Mouse (Mus musculus) cerebellum, postnatal 10 days (tissue): ENCODE results near the gene Sema3e.

Source experiments
- DNase-seq, 2 experiments: peaks; one replicate each; pipeline ENCODE4 v3.0.0; 2021; ENCODE audit warnings: mixed read lengths in 2 of 2

Sema3e gene

DNA sequence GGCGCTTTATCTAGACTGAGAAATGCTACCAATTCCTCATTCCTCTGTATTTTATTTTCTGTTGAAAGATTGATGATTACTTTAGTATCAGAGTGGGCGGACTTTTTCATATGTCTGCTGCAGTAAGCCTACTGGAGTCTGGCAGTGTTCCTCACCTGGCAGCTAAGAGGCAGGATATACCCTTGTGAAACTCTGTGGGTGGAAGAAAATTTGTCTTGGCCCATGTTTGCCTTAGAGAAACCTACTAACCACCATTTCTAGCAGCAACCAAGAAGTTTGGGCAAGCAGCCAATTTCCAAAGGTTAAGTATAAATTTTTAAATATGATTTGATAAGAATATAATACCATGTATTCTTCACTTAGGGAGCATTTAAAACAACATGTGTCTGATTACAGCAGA, 63.0 kb downstream of the Sema3e start:
- DNase-seq: peak; percentile 30 to 32

DNA sequence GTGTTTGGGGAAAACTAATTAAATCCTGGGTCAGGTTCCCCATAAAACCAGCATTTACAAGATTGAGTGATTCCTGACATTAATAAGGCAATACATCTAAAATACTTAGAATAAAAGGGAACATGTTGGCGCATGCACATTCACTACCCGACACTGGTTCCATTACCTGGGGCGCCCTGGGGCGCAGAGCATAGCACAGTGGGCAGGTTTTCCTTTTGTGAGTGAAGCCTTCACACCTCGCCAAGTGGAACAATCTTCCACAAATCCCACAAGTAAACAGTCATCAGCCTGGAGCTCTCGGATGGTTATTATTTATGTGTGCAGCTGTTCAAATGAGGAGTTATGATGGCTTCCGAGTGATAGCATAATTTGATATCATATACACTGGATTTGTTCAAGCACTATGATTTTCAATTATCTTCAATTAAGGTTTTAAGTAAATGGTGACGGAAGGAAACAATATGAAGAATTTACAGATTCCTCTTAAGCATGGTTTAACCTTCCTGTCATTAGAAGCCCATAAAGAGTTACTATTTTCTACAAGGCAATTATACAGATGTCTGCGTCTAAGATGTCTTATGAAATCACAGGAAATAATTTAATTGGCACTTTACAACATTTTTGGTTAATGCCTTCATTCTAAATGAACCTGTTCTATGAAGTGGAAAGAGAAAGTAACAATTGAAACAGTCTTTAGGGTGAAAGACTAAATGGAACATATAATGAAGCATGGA, 65.0 kb downstream of the Sema3e start:
- DNase-seq: no peak

DNA sequence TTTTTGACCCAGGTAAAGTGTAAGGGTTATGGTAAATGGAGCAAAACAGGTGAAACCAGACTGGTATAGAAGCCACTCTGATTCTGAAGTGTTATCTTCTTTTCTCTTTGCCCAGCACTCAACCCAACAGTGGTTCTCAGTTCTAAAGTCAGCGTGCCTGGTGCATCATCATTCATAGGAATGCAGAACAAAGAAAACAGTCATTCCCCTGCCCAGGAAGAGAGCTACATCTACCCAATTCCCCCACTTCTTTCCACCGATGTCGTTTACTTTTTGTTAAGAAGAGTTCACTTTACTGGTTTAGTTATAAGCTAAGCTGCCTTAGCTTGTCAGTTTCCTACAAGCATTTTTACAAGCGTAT, 65.5 kb downstream of the Sema3e start:
- DNase-seq: no peak

DNA sequence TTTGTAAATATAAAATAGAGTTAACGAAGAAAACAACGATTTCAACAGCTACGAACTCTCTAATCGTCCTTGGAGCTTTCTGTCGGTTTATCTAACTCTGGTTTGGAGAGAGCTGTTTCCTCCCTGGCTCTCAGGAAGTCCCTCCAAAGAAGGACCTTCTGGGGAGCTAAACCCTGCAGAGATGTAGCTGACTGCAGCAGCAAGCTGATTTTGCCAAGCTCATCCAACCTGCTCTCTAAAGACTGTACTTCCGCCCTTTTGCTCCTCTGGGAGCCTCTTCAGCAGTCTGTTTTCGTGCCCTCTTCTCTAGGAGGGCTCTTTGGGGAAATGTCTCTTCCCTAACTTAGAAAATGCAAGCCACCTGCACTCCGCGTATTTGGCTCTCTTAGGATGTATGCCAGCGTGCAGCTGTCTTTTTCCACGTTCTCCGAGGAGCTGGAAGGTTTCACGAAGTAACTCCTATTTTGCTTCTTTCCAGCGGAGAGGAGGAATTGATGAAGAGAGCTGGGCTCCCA, 67.2 kb downstream of the Sema3e start:
- DNase-seq: peak; percentile 9 to 22

DNA sequence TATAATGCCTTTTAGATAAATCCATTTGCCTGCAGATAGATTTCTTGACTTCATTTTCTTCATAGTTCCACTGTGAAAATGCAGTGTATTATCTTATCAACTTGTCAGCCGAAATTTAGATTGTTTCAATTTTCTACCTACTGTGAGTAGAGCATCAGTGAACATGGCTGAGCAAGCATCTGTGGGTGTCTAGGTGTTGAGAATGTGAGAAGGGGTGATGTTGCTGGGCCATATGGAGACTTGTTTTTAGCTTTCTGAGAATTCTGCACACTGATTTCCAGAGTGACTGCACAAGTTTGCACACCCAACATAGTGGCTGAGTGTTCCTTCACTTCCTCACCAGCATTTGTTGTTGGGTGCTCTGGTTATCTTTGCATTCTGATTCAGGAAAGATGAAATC, 71.1 kb downstream of the Sema3e start:
- DNase-seq: no peak

DNA sequence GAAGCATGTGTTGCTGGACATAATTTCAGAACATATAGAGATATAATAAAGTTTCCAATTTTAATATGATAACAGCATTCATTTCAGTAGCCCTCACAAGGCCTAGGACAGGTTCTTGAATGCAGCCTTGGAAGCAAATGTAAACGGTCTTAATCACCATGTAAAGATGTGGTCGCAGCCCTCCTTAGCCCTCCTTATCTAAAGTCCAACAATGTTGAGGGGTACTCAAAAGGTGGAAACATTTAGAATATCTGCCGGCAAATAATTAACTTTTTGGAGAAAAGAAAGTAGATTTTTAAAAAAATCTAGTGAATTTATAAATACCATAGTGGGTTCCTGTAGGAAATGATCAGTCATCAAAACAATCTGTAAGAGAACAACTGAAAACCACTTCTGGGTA, 73.6 kb downstream of the Sema3e start:
- no peak for DNase-seq

DNA sequence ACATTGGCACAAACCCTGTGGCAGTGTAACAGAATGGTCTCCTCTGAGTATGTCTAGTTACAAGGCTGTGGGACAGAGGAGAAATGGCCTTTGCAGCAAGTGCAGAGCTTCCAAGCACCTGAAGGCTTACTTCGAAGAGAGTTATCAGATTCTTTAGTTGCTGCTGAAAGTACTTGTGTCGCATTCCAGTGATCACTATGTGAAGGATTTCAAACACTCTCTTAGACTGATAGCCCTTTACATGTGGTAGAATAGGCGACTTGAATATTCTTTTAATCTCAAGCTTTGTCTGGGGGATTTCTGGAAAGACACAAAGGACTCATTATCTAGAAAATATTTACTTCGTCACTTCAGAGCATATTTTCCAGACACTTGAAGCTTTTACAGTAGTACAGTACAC, 82.3 kb downstream of the Sema3e start:
- DNase-seq: no peak

DNA sequence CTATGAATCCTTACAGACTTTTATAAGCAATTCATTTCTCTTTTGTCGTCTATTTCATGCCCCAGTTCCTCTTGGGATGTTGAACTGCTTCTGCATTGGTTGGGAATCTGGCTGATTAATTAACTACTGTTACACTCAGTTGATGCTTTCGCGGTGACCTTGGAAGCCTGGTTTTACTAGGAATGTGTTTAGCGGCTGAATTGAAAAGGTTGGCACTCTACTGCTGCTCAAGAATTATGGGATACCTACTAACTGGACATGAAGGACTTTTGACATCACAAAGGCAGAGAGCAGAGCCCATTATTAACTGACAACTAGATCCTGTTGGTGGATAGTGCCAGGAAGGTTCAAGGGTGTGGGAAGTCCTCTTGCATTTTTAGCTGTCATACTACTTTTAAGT, 83.9 kb downstream of the Sema3e start:
- no peak for DNase-seq

DNA sequence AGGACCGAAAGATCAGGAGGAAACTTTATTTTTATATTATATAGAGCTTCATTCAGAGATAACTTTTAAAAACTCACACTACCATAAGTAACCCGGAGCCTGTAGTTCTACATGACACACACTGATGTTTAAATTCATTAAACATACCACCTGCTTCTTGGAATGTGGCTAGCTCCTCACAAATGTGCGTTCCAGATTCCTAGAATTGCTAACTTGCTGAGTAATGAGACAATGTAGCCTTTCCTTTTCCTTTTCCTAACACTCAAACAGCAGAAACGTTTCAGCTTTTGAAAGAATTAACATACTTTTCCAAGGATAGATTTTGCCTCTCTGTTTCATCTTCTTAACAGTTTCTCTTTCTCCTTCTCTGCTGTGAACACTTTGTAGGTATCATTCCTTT, 86.3 kb downstream of the Sema3e start:
- DNase-seq: peak in 1 of 2 experiments; percentile 8

DNA sequence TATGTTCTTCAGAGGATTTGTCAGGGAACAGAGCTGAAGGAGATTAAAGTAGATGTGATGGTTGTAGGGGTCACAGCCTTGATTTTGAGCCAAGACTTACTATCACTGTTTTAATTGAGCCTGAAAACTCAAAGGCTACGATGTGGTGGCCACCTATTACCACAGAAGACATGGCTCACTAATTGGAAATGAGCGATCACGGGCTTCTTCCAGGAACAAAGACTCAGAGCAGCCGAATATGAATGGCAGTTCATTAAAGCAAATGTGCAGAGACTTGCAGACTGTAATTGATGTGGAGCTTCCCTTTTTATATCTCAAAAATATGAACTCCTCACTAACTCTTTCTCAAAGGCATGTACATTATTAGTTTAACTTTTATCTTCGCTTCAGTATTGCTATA, 96.8 kb downstream of the Sema3e start:
- DNase-seq: no peak

DNA sequence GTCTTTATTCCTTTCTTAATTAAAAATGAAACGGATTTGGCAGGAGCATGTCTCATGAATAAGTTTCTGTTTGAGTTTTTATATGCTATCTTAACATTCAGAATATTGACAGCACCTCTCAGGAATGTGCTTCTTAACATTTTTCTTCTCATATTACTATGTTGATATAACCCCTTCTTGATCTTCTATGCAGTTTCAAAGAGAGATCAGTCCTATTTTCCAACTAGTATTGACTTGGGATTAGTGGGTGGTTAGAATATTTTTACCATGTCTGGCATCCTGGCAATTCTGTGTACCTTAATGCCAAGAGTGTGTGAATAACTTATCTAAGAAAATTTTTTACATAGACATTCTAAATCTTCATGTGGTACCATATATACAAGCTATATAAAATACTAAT, 101.5 kb downstream of the Sema3e start:
- DNase-seq: no peak

DNA sequence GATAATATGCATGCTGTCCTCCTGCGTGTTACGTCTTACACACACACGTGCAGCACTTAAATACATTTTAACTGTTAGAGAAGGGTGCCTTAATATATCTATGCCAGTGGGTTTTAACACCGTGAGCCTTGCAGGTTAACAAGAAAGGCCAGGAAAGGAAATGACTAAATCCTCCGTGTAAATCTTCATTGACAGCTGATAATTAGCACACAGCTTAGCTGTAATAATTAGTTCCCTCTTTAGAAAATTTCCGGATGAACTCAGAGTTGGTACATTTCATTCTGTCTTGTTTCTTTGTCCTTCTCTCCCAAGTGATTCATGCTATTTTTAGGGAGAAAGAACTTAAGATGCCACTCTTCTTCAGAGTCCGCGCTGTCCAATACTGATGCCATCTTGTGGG, 110.9 kb downstream of the Sema3e start:
- no peak for DNase-seq

DNA sequence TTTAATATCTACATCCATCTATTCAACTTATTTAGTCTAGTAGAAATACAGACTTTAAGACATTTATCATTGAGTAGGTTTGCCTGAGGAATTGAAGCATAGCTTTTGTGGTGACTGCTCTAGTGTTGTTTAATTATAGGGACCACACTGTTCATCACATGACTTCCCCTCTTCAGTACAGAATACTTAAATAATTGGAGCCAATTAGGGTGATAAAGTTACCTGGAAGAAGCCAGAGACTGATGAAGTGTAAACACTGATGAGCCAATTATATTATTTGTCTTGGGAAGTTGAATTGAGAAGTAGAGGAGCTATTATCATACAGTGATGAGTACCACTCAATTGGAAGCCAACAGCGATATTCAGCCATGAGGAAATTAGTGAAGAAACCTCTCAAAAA, 113.6 kb downstream of the Sema3e start:
- DNase-seq: no peak

DNA sequence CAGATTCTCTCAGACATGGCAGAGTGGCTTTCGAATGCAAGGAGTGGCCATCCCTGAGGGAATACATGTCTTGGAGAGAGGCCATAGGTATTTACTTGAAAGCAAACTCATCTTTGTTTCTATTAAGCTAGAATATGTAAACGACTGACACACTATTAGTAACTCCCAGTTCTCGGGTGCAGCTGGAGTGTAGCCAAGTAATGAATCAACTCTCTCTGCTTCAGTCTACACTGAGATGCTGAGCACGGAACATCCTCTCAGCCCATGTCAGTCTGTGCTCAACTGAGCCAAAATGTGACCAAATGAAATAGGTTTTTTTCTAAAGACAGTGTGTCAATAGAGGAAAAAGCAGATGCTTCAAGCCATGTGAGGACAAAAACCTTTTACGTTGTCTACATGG, 137.5 kb downstream of the Sema3e start:
- DNase-seq: peak; percentile 22 to 25

DNA sequence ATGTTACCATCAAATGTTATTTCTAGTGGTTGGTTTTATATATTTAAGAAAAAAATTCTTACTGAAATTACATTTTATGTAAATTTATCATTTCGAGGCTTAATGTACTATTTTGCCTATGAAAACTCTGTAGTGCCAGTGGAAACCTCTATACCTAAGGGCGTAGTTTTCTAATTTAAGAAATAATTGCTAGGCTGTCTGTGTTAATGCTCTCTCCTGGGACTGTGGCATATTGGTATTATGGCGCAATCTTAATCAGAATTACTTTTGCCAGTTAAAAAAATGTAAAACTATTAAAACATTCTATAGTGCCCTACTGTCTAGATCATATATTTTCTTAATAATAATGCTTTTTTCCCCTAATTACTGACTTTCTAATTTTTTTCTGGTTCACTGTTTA, 138.2 kb downstream of the Sema3e start:
- DNase-seq: no peak

DNA sequence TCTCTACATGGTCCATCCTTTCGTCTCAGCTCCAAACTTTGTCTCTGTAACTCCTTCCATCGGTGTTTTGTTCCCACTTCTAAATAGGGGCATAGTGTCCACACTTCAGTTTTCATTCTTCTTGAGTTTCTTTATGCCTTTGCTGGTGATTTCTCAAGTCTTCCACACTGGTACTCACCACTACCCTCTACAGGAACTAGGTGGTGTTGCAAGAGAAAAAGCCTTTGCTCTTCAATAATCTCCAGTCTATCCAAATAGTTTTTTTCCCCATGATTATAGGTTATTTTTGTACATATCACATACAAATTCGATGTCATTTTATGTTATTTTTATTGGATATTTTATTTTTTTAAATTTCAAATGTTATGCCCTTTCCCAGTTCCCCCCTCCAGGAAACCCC, 142.7 kb downstream of the Sema3e start:
- no peak for DNase-seq

DNA sequence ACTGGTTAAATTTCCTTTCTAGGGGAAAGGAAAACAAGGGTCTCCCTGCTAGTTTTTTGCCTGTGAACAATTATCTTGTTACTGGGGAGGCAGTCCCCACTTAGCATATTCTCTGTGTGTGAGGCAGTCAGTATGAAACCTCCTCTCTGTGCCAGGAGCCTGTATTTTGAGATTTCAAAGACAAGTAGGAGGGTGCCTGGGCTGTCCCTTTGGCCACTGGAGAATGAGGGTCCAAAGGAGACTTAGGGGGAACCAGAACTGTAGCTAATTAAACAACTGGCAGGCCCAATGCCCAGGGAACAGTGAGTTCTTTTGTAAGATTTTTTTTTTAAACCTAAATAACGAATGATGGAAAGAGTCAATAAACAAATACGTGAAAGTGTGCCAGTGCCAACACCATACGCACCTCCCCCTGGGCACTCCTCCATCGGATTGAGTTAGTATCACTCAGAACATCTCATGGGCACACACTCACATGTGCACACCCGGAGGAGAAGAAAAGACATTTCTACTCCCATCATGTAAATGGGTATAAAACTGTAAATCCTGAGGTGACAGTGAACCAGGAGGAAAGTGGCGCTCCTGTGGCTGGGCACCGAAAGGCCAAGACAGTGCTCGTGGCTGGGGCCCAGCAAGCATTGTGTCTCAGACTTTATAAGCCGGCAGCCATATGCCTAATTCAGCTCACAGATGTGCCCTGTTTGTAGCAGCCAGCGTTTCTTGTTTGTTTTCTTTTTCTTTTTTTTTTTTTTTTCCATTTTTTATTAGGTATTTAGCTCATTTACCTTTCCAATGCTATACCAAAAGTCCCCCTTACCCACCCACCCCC, 148.5 kb downstream of the Sema3e start:
- peak in 1 of 2 experiments; percentile 10 for DNase-seq

DNA sequence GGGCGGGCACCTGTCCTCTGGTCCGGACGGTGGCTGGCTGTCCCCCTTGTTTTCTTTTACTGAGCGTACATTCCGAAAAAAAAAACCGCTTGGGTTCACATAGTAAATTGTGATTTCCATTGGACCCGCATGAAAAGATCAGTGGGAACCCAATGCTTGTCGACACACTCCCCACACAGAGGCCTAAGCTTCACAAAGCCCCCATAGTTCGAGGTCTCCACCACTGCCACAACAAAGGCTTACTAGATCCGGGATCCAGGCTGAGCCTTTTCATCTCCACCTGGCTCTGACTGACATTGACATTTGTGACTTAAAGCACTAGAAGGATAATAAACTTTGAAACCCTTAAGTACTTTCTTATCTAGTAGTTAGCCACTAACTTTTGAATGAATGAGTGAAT, 155.5 kb downstream of the Sema3e start:
- DNase-seq: no peak

DNA sequence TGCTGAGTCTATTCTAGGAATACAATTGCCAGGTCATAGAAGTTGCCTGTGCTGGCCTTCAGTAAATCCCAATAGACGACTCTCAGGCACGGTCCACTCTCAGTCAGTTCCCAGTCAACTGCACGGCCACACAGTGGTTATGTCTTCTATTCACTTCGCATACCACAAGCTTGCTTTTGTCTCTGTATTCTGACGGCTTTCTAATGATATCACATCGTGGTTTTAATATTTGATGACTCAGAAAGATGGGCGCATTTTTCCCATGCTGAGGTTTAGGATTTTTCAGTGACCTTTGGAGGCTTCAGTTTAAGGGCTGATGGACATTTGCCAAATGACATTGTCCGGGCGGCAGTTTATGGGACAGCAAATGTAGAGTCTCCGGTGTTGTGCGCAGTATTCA, 157.1 kb downstream of the Sema3e start:
- no peak for DNase-seq

DNA sequence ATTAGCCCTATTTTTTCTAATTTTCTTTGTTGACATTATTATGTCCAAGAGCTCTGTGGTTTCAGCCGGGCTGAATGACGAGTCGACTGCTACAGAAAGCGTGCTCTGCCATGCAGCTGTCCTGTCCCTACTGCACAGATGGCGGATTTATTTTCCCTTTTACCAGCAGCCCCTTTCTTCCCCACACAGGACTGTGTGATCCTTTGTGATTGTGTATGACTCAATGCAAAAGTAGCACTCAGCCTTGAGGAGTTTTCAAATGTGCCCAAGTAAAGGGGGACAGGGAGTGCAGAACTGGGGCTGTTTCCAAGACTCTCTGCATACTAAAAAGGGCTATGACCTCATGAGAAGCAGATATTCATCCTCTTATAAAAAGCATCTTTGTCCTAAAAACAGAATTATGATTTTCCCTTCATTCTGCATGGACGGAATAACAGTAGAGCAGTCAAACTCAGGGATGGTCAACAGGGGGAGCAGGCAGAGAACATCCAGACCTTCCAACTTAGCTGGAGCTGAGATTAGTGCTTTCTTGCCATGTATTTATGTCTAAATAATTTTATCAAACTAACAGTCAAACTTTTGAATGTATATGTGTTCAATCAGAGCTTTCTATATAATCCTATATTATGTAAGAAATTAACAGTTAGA, 170.2 kb downstream of the Sema3e start:
- peak; percentile 10 to 14 for DNase-seq

DNA sequence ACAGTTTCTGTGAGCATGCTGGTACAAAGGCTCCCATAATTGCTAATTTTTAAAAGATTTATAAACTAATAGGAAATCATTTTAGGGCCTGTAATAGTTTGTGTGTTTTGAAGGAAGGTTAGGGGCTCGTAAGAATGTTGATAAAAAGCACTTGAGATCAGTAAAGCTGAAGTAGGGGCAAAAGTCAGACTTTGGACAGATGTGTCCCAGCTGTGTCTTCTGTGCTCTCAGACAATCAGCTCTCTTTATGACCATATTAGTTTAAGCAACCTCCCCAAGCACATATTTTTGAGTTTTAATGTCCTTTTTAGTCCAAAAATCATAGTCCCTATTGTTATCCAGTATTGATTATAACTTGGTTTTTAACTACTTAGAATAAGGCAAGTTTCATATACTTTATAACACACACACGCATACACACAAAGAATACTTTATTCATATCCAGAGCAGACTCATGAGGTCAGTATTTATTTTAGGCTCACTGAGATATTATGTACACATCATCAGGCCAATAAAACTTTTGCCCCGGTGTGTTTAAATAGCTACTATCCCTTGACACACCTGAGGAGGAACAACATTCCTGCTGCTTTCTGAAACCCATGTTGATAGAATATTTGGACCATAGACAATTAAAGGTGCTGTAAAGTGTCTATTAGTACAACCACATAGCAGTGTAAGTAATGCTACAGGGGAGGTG, 173.4 kb downstream of the Sema3e start:
- DNase-seq: no peak

DNA sequence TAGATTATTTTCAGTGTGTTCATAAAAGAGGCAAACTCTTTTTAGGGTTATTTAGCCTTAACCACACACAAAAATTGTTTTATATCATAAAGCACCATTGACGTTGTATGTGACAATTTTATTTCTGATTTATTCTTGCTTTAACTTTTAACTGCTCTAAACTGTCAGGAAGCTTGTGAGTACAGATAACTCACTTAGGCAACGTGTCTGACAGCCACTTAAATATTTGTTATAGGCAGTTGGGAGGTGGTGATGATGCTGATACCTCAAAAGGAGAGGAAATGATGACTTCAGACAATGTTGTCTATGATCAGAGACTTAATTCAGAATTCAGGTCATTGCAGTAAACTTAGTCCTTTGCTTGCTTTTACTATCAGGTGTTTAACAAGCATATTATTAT, 181.7 kb downstream of the Sema3e start:
- no peak for DNase-seq

DNA sequence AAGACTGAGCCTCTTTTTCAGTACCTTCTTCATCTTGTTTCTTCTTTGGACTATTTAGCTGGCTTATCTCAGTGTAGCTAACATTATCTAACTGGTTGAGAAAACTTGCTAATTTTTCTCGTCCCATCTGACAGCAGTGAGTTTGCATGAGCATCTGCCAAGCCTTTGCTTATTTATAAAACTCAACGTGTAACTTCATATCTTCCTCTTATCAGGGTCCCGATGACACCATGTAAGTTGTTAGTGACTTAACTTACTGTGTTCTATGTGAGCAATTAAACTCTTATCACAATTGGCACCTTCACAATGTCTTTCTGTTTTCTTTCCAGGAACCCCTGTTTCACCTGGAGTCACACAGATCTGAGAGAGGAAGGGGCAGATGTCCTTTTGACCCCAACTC, 184.9 kb downstream of the Sema3e start:
- no peak for DNase-seq
